Mouse (Mus musculus): ENCODE measurements around the gene Trabd. TPM values are rescaled to one million over a fixed set of nuclear protein-coding genes. Genes with fewer than 3 reads are reported as not detected.

The Trabd gene
- polyA plus RNA-seq, 2 experiments, result 8.4 to 13.7 TPM

GRCm38 (mm10) chr15:89076156-89076731 is 1.3 kb downstream of the Trabd start:
- Histone ChIP-seq H3K4me3 (ENCODE audit: insufficient read depth in 1 of 2, low read depth in 2 of 2, low read length in 2 of 2) (peak overlapping the region; percentile 63 to 82), H3K4me1 (replicated peaks; ENCODE audit: control insufficient read depth in 2 of 2, insufficient read depth in 2 of 2, low read length in 1 of 2) (peaks cover 11 to 16% of the 10 kb centered on the region in 2 experiments), H3K4me2 (ENCODE audit: low read depth) (peak overlapping the region; percentile 84), H3K27me3 (ENCODE audit: control insufficient read depth, insufficient read depth, low read length) (no peaks in the 10 kb centered on the region), H3K27ac (no peak overlapping the region), H3K9me3 (ENCODE audit: control insufficient read depth, low read length) (no peaks in the 10 kb centered on the region), H3K9ac (replicated peaks) (peak overlapping the region; percentile 74), H3K36me3 (replicated peaks; ENCODE audit: control insufficient read depth, insufficient read depth, low read depth) (no peaks in the 10 kb centered on the region)
- DNase-seq (ENCODE audit: low read depth in 3 of 3, low spot score in 3 of 3), result no peak
- under 1% methylated on average over 33 of the region's 39 CpGs for WGBS (ENCODE audit: insufficient replicate concordance)
- ATAC-seq (ENCODE audit: insufficient read depth), result peak; percentile 37
- no peak for TF ChIP-seq CTCF (IDR thresholded peaks at IDR 0.05; ENCODE audit: low read depth)
- TF ChIP-seq EP300 (IDR thresholded peaks at IDR 0.05; ENCODE audit: low read depth), result no peak

- no peaks in the 10 kb centered on the region for H3K9me3 ChIP-seq (ENCODE audit: control insufficient read depth, low read length)
- H3K27ac ChIP-seq, result no peak overlapping the region
- ATAC-seq (ENCODE audit: insufficient read depth) (peak; percentile 21; the same call in 1 of the 2 replicates), DNase-seq (ENCODE audit: low read depth in 3 of 3, low spot score in 3 of 3) (peak; percentile 48 to 55 (median 52))
- no peaks in the 10 kb centered on the region for H3K27me3 ChIP-seq (ENCODE audit: control insufficient read depth, insufficient read depth, low read length)
- no peak overlapping the region for H3K9ac ChIP-seq (replicated peaks)
- H3K4me1 ChIP-seq (replicated peaks; ENCODE audit: control insufficient read depth in 2 of 2, insufficient read depth in 2 of 2, low read length in 1 of 2), result peaks cover 11 to 16% of the 10 kb centered on the region in 2 experiments
- peak overlapping the region; percentile 31 for H3K4me2 ChIP-seq (ENCODE audit: low read depth)
- WGBS (ENCODE audit: insufficient replicate concordance), result 32% methylated on average over 9 of the region's 9 CpGs
- H3K36me3 ChIP-seq (replicated peaks; ENCODE audit: control insufficient read depth, insufficient read depth, low read depth), result peaks cover 2% of the 10 kb centered on the region; the same call in 1 of the 2 replicates
- no peak overlapping the region for H3K4me3 ChIP-seq (ENCODE audit: insufficient read depth in 1 of 2, low read depth in 2 of 2, low read length in 2 of 2)
- TF ChIP-seq CTCF (IDR thresholded peaks at IDR 0.05; ENCODE audit: low read depth) (no peak), EP300 (IDR thresholded peaks at IDR 0.05; ENCODE audit: low read depth) (no peak)
Observed at GRCm38 (mm10) chr15:89078208-89078836, 3.4 kb downstream of the Trabd start.

GRCm38 (mm10) chr15:89083906-89084305 is 9.0 kb downstream of the Trabd start:
- WGBS (ENCODE audit: insufficient replicate concordance), result 68% methylated on average over 1 of the region's 1 CpGs
- no peak for TF ChIP-seq EP300 (IDR thresholded peaks at IDR 0.05; ENCODE audit: low read depth)
- TF ChIP-seq CTCF (IDR thresholded peaks at IDR 0.05; ENCODE audit: low read depth), result no peak
- ATAC-seq (ENCODE audit: insufficient read depth), result no peak
- Histone ChIP-seq H3K4me1 (replicated peaks; ENCODE audit: control insufficient read depth in 2 of 2, insufficient read depth in 2 of 2, low read length in 1 of 2) (peaks cover 0 to 3% of the 10 kb centered on the region in 2 experiments; a peak in 1 of 4 replicates), H3K27me3 (ENCODE audit: control insufficient read depth, insufficient read depth, low read length) (no peaks in the 10 kb centered on the region), H3K27ac (no peak overlapping the region), H3K36me3 (replicated peaks; ENCODE audit: control insufficient read depth, insufficient read depth, low read depth) (peaks cover 2% of the 10 kb centered on the region; the same call in 1 of the 2 replicates), H3K4me2 (ENCODE audit: low read depth) (no peak overlapping the region), H3K4me3 (ENCODE audit: insufficient read depth in 1 of 2, low read depth in 2 of 2, low read length in 2 of 2) (no peak overlapping the region), H3K9ac (replicated peaks) (no peak overlapping the region), H3K9me3 (ENCODE audit: control insufficient read depth, low read length) (no peaks in the 10 kb centered on the region)
- no peak for DNase-seq (ENCODE audit: low read depth in 3 of 3, low spot score in 3 of 3)

GRCm38 (mm10) chr15:89084826-89085225 is 9.9 kb downstream of the Trabd start:
- ATAC-seq (ENCODE audit: insufficient read depth), result no peak
- H3K27ac ChIP-seq, result no peak overlapping the region

GRCm38 (mm10) chr15:89088607-89089247 is 13.8 kb downstream of the Trabd start, which contains the start of gene Selenoo:
TSS of gene Selenoo (plus strand) at chr15:89089084.
- Histone ChIP-seq H3K4me2 (ENCODE audit: low read depth) (peak within 1 kb of the TSS; percentile 79), H3K9ac (replicated peaks) (peak within 1 kb of the TSS; percentile 89), H3K36me3 (replicated peaks; ENCODE audit: control insufficient read depth, insufficient read depth, low read depth) (peaks cover 2% of the 10 kb centered on the region; the same call in 1 of the 2 replicates), H3K4me1 (replicated peaks; ENCODE audit: control insufficient read depth in 2 of 2, insufficient read depth in 2 of 2, low read length in 1 of 2) (peaks cover 5 to 8% of the 10 kb centered on the region in 2 experiments; a peak in 3 of 4 replicates), H3K27ac (peak within 1 kb of the TSS; percentile 10; the same call in 1 of the 2 replicates), H3K9me3 (ENCODE audit: control insufficient read depth, low read length) (no peaks in the 10 kb centered on the region), H3K27me3 (ENCODE audit: control insufficient read depth, insufficient read depth, low read length) (no peaks in the 10 kb centered on the region), H3K4me3 (ENCODE audit: insufficient read depth in 1 of 2, low read depth in 2 of 2, low read length in 2 of 2) (peak within 1 kb of the TSS; percentile 75 to 91)
- peak; percentile 75 to 77 (median 77) for DNase-seq (ENCODE audit: low read depth in 3 of 3, low spot score in 3 of 3)
- peak; percentile 92 for ATAC-seq (ENCODE audit: insufficient read depth)
- WGBS (ENCODE audit: insufficient replicate concordance), result 2% methylated on average over 38 of the region's 38 CpGs
- TF ChIP-seq EP300 (IDR thresholded peaks at IDR 0.05; ENCODE audit: low read depth), result no peak
- no peak for TF ChIP-seq CTCF (IDR thresholded peaks at IDR 0.05; ENCODE audit: low read depth)

More at GRCm38 (mm10) chr15:89084826-89085225, 9.9 kb downstream of the Trabd start:
- TF ChIP-seq CTCF (IDR thresholded peaks at IDR 0.05; ENCODE audit: low read depth), result no peak
- TF ChIP-seq EP300 (IDR thresholded peaks at IDR 0.05; ENCODE audit: low read depth), result no peak
- Histone ChIP-seq H3K4me1 (replicated peaks; ENCODE audit: control insufficient read depth in 2 of 2, insufficient read depth in 2 of 2, low read length in 1 of 2) (peaks cover 2 to 5% of the 10 kb centered on the region in 2 experiments; a peak in 3 of 4 replicates), H3K36me3 (replicated peaks; ENCODE audit: control insufficient read depth, insufficient read depth, low read depth) (peaks cover 2% of the 10 kb centered on the region; the same call in 1 of the 2 replicates), H3K4me3 (ENCODE audit: insufficient read depth in 1 of 2, low read depth in 2 of 2, low read length in 2 of 2) (no peak overlapping the region), H3K4me2 (ENCODE audit: low read depth) (no peak overlapping the region), H3K9ac (replicated peaks) (no peak overlapping the region), H3K9me3 (ENCODE audit: control insufficient read depth, low read length) (no peaks in the 10 kb centered on the region), H3K27me3 (ENCODE audit: control insufficient read depth, insufficient read depth, low read length) (no peaks in the 10 kb centered on the region)
- 75% methylated on average over 2 of the region's 2 CpGs for WGBS (ENCODE audit: insufficient replicate concordance)
- DNase-seq (ENCODE audit: low read depth in 3 of 3, low spot score in 3 of 3), result no peak

Data from liver, embryonic 14.5 days (tissue).